Comparison of ENCODE assay signal across 8 mouse cellular contexts in the genomic region with DNA sequence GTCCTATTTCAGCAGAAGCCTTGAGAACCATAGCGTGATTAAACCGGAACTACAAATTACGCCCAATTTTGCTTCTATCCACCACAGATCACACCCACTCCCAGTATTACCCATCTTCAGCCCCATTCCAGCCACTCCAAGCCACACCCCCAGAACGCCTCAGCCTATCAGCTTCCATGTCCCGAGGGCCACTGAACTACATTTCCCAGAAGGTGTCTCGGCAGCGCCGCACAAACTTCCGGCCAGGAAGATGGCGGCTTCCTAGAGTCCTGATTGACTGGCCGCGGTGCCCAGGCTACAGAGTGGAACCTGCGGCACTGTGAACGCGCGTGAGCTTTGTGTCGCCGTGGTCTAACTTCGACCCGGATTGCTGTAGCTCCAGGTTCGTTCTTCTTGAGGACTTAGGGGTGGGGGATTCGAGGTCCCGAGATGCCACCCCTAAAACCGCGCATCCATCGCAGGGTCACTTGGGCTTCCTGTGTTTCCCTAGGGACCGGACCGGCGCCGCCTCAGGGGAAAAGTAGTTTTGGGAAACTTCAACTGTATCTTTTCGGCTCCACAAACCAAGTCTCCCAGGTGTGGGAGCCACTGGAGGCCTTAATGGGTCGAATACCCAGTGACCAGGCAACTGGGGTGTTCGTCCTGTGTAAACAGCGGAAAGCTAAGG. TPM values are rescaled to one million over a fixed set of nuclear protein-coding genes. Genes with fewer than 3 reads are reported as not detected.
DNase-seq lines count a peak whose midpoint lies in the region; ATAC-seq lines count a peak whose summit lies in the region.

Gene Babam1 (plus strand): TSS at position 223 of the 667 bp plus-strand sequence.

- under 1% methylated on average over 34 of the region's 34 CpGs for WGBS in embryonic facial prominence, embryonic 11.5 days
- under 1% methylated on average over 34 of the region's 34 CpGs for WGBS in limb, embryonic 10.5 days
- WGBS in midbrain, embryonic 13.5 days: under 1% methylated on average over 34 of the region's 34 CpGs

- ATAC-seq in embryonic facial prominence, embryonic 11.5 days (replicated peaks; ENCODE audit: insufficient number of reproducible peaks, low FRiP score, low TSS enrichment, low read depth): peak; percentile 92
- ATAC-seq in granulocyte monocyte progenitor cell, adult 5-6 weeks (replicated peaks; ENCODE audit: poor library complexity, severe bottlenecking): peak; percentile 99
- peak; percentile 98 for ATAC-seq in midbrain, embryonic 13.5 days

- H3K4me2 ChIP-seq in embryonic facial prominence, embryonic 11.5 days (ENCODE audit: low read depth, low read length): peak within 1 kb of the TSS; percentile 71
- peak within 1 kb of the TSS; percentile 95 for H3K4me2 ChIP-seq in midbrain, embryonic 13.5 days (replicated peaks)

- H3K36me3 ChIP-seq in embryonic facial prominence, embryonic 11.5 days (replicated peaks; ENCODE audit: control insufficient read depth, insufficient read depth, low read depth, low read length): no peaks in the 10 kb centered on the region; the same call in 1 of the 2 replicates
- peaks cover 29% of the 10 kb centered on the region for H3K36me3 ChIP-seq in limb, embryonic 10.5 days
- H3K36me3 ChIP-seq in midbrain, embryonic 13.5 days: peaks cover 17% of the 10 kb centered on the region

- peak within 1 kb of the TSS; percentile 70 for H3K9ac ChIP-seq in embryonic facial prominence, embryonic 11.5 days (replicated peaks; ENCODE audit: low read length)
- peak within 1 kb of the TSS; percentile 84 for H3K9ac ChIP-seq in midbrain, embryonic 13.5 days (replicated peaks)

- H3K4me1 ChIP-seq in embryonic facial prominence, embryonic 11.5 days (ENCODE audit: control insufficient read depth, insufficient read depth, low read length): no peaks in the 10 kb centered on the region
- peaks cover 24% of the 10 kb centered on the region for H3K4me1 ChIP-seq in limb, embryonic 10.5 days
- H3K4me1 ChIP-seq in midbrain, embryonic 13.5 days (replicated peaks): peaks cover 14% of the 10 kb centered on the region

- peak within 1 kb of the TSS; percentile 87 for H3K4me3 ChIP-seq in embryonic facial prominence, embryonic 11.5 days (ENCODE audit: low read depth, low read length)
- H3K4me3 ChIP-seq in limb, embryonic 10.5 days: peak within 1 kb of the TSS; percentile 85
- peak within 1 kb of the TSS; percentile 86 for H3K4me3 ChIP-seq in midbrain, embryonic 13.5 days (replicated peaks)

- no peaks in the 10 kb centered on the region for H3K9me3 ChIP-seq in embryonic facial prominence, embryonic 11.5 days (replicated peaks; ENCODE audit: control insufficient read depth, low read length)
- H3K9me3 ChIP-seq in limb, embryonic 10.5 days (replicated peaks): no peaks in the 10 kb centered on the region
- no peaks in the 10 kb centered on the region for H3K9me3 ChIP-seq in midbrain, embryonic 13.5 days

- H3K27ac ChIP-seq in embryonic facial prominence, embryonic 11.5 days (replicated peaks; ENCODE audit: low read depth, low read length): 0 out of 2 replicates have a peak within 1 kb of the TSS, but pooled peaks have one; percentile 2
- H3K27ac ChIP-seq in limb, embryonic 10.5 days: peak within 1 kb of the TSS; percentile 88
- H3K27ac ChIP-seq in midbrain, embryonic 13.5 days: peak within 1 kb of the TSS; percentile 56

- H3K27me3 ChIP-seq in embryonic facial prominence, embryonic 11.5 days (ENCODE audit: control insufficient read depth, insufficient read depth, low read length): no peaks in the 10 kb centered on the region
- no peaks in the 10 kb centered on the region for H3K27me3 ChIP-seq in limb, embryonic 10.5 days (ENCODE audit: low read depth, poor library complexity, severe bottlenecking)
- no peaks in the 10 kb centered on the region for H3K27me3 ChIP-seq in midbrain, embryonic 13.5 days

- peak; percentile 81 to 92 for DNase-seq in urinary bladder, adult 18-20 months (ENCODE audit: low spot score in 2 of 2)
- no peak for DNase-seq in urinary bladder, postnatal 10 days (ENCODE audit: low spot score)
- peak; percentile 97 for DNase-seq in embryonic facial prominence, embryonic 11.5 days (ENCODE audit: low spot score)
- peak; percentile 98 for DNase-seq in kidney, adult 11 months
- DNase-seq in limb, embryonic 10.5 days (ENCODE audit: low spot score): peak; percentile 90
- DNase-seq in spleen, adult 12 weeks (ENCODE audit: low spot score): peak; percentile 81

RNA-seq across cellular contexts. Expression of gene Babam1, which starts in this region (rescaled TPM):
- 93.6 and 111 TPM in 2 replicates for polyA plus RNA-seq in embryonic facial prominence, embryonic 11.5 days (2014; fragmentation: Nextera tagmentation; extraction: Ambion mirVana)
- total RNA-seq in granulocyte monocyte progenitor cell, adult 5-6 weeks (2014; fragmentation: Nextera tagmentation): 70.0 and 84.9 TPM in 2 replicates
- 98.5 and 101 TPM in 2 replicates for total RNA-seq in granulocyte monocyte progenitor cell, adult 5-6 weeks (2017)
- 123 and 131 TPM in 2 replicates for polyA plus RNA-seq in limb, embryonic 10.5 days (2016; fragmentation: Nextera tagmentation; extraction: Ambion mirVana)
- polyA plus RNA-seq in midbrain, embryonic 13.5 days (2015; fragmentation: Nextera tagmentation; extraction: Ambion mirVana): 83.7 and 96.9 TPM in 2 replicates

Comparison
In these comparisons a context has a peak if more than half of its experiments do, and no peak if none do; other contexts are left out.
1. H3K27ac ChIP-seq: peak in every context shown above with its lines; median percentile 88 in limb, embryonic 10.5 days; 56 in midbrain, embryonic 13.5 days; 2 in embryonic facial prominence, embryonic 11.5 days.